Mouse (Mus musculus): Measurements from ENCODE around the gene Bzw1.

- TF ChIP-seq CTCF (IDR thresholded peaks at IDR 0.05; ENCODE audit: control insufficient read depth, insufficient read depth, insufficient replicate concordance, low read depth, low read length) (no peak), POLR2A (IDR thresholded peaks at IDR 0.05; ENCODE audit: control insufficient read depth, low read depth, low read length) (no peak)
Observed at GRCm38 (mm10) chr1:58448396-58448795, 55.7 kb downstream of the Bzw1 start.
